Mouse (Mus musculus) G1E (cell line): ENCODE data around the gene Rai1.

ENCODE experiments used
- GATA2 ChIP-seq: IDR thresholded peaks from 2 replicates; pipeline ENCODE4 v1.6.1; 2012; ENCODE audit warnings: low read depth, low read length, inconsistent platforms, borderline replicate concordance
- TAL1 ChIP-seq: conservative IDR thresholded peaks from 2 replicates; pipeline ENCODE4 v1.6.1; 2012; ENCODE audit warnings: low read depth, low read length, inconsistent platforms, mixed read lengths

DNA sequence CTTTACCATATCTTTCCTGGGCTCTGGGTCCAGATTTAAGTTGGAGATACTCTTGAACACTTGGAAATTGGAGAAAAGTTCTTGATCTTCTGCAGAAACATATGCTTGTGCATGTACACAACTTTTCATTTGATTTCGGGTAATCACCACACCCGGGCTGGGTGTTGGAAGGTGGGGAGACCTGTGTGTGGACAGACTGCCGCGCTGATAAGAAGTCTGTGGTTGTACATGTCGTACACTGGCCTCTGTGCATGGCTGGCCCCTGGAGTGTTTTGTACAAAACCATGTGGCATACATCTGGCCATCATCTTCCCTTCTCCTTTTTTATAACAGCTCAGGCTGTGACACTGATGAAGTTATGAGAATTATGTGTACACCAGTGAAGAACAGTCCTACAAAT is 55.1 kb downstream of the Rai1 start:
- no peak for TF ChIP-seq GATA2
- TF ChIP-seq TAL1 = peak; percentile 85
